25 mouse cellular contexts compared by ENCODE assay signal in genomic region chr2:179095981-179096380, GRCm38 (mm10).
"Had no signal": no experiment of that assay in that cellular context is flagged by ENCODE, and none has a peak within 500 bp of the region (broad histone marks: within the 10 kb centered on the region; RNA-seq: fewer than 3 reads in every experiment).

No protein-coding gene starts in this region.

- H3K4me2 ChIP-seq: heart, embryonic 12.5 days; hindbrain, embryonic 13.5 days; hindbrain, embryonic 15.5 days; intestine, embryonic 15.5 days; limb, embryonic 12.5 days had no signal

- H3K27me3 ChIP-seq: heart, embryonic 12.5 days; hindbrain, embryonic 13.5 days; hindbrain, embryonic 15.5 days; intestine, embryonic 15.5 days; limb, embryonic 12.5 days had no signal

- H3K27ac ChIP-seq: gastrocnemius, adult 2 months; heart, embryonic 10.5 days; hindbrain, embryonic 13.5 days; hindbrain, embryonic 15.5 days; intestine, embryonic 15.5 days; layer of hippocampus, adult 2 months; left cerebral cortex, adult 2 months; limb, embryonic 10.5 days; limb, embryonic 12.5 days had no signal

- H3K4me1 ChIP-seq: heart, embryonic 10.5 days; heart, embryonic 12.5 days; intestine, embryonic 15.5 days; limb, embryonic 10.5 days; limb, embryonic 12.5 days had no signal

- H3K9ac ChIP-seq: heart, embryonic 12.5 days; hindbrain, embryonic 13.5 days; hindbrain, embryonic 15.5 days; intestine, embryonic 15.5 days; limb, embryonic 12.5 days had no signal

- ATAC-seq: inflammation-experienced regulatory T-cells, adult 6 months; intestine, embryonic 15.5 days; intestine, postnatal 0 days had no signal

- DNase-seq: gastrocnemius, adult 2 months; gastrocnemius, postnatal 10 days; gastrocnemius, postnatal 25 days; heart, adult 18-20 months; heart, postnatal 10 days; heart, postnatal 4 days; kidney, adult 18-20 months; kidney, adult 8-10 months; kidney, postnatal 10 days; kidney, postnatal 25 days; kidney, postnatal 4 days; layer of hippocampus, adult 9-11 months; layer of hippocampus, postnatal 36 days; liver had no signal

- H3K4me3 ChIP-seq: gastrocnemius, adult 2 months; heart, embryonic 10.5 days; heart, embryonic 12.5 days; hindbrain, embryonic 13.5 days; hindbrain, embryonic 15.5 days; intestine, embryonic 15.5 days; layer of hippocampus, adult 2 months; left cerebral cortex, adult 2 months; limb, embryonic 10.5 days; limb, embryonic 12.5 days had no signal

- H3K36me3 ChIP-seq: heart, embryonic 10.5 days; heart, embryonic 12.5 days; hindbrain, embryonic 13.5 days; hindbrain, embryonic 15.5 days; intestine, embryonic 15.5 days; limb, embryonic 10.5 days; limb, embryonic 12.5 days had no signal

- H3K9me3 ChIP-seq: heart, embryonic 10.5 days; heart, embryonic 12.5 days; hindbrain, embryonic 13.5 days; hindbrain, embryonic 15.5 days; intestine, embryonic 15.5 days; limb, embryonic 10.5 days; limb, embryonic 12.5 days had no signal
